Mouse (Mus musculus) kidney, embryonic 14.5 days (tissue): Measurements from ENCODE around the gene 1700016K19Rik. TPM values are rescaled to one million over a fixed set of nuclear protein-coding genes. Genes with fewer than 3 reads are reported as not detected.

Source experiments
- ATAC-seq: fragments of 200-750 bp; cut with Nextera tagmentation; 2 replicates; pipeline ENCODE4 v1.8.0; 2017; ENCODE audit warnings: moderate number of reproducible peaks, mild to moderate bottlenecking, moderate TSS enrichment, moderate library complexity; ENCODE audit not compliant: low FRiP score, low TSS enrichment
- H3K27ac ChIP-seq: fragments of 300-500 bp; sonication (generic); 2 replicates; pipeline ENCODE4 v1.5.1; 2014; ENCODE audit warnings: low read depth, mild to moderate bottlenecking, low read length, moderate library complexity, mixed read lengths
- H3K27me3 ChIP-seq: fragments of 300-500 bp; sonication (generic); 2 replicates; pipeline ENCODE4 v1.6.1; 2014; ENCODE audit warnings: mild to moderate bottlenecking, low read length; ENCODE audit not compliant: control insufficient read depth, insufficient read depth
- H3K36me3 ChIP-seq: fragments of 300-500 bp; sonication (generic); 2 replicates; pipeline ENCODE4 v1.6.1; 2014; ENCODE audit warnings: low read length, mixed read lengths; ENCODE audit not compliant: control insufficient read depth, insufficient read depth
- H3K4me1 ChIP-seq: fragments of 300-500 bp; sonication (generic); 2 replicates; pipeline ENCODE4 v1.6.1; 2014; ENCODE audit warnings: low read length, mixed read lengths; ENCODE audit not compliant: control insufficient read depth, insufficient read depth
- H3K4me2 ChIP-seq: fragments of 300-500 bp; sonication (generic); replicated peaks from 2 replicates; pipeline ENCODE4 v1.6.1; 2014; ENCODE audit warnings: low read depth, mild to moderate bottlenecking, low read length
- H3K4me3 ChIP-seq: fragments of 300-500 bp; sonication (generic); 2 replicates; pipeline ENCODE4 v1.5.1; 2014; ENCODE audit warnings: mild to moderate bottlenecking, low read length
- H3K9ac ChIP-seq: fragments of 300-500 bp; sonication (generic); 2 replicates; pipeline ENCODE4 v1.6.1; 2014; ENCODE audit warnings: low read depth, mild to moderate bottlenecking, low read length, moderate library complexity
- H3K9me3 ChIP-seq: fragments of 300-500 bp; sonication (generic); 2 replicates; pipeline ENCODE4 v1.6.1; 2016; ENCODE audit warnings: low read length; ENCODE audit not compliant: control insufficient read depth
- WGBS: fragments of 180-500 bp; shearing (Covaris S2); extraction: QIAGEN DNeasy Blood & Tissue Kit; methylation state at CpG from one replicate; pipeline ENCODE4 v1.1.7; 2014; 5-methylcytosine and 5-hydroxymethylcytosine counted together
- polyA plus RNA-seq: library from polyadenylated mRNA; unstranded; fragments of >200 nt; fragmentation: Nextera tagmentation; extraction: Ambion mirVana; gene quantifications from 2 replicates; pipeline ENCODE4 v1.2.1, GENCODE M21; 2014

Gene 1700016K19Rik
- polyA plus RNA-seq, 1 experiment from 2014 or later: 0.31 TPM

DNA sequence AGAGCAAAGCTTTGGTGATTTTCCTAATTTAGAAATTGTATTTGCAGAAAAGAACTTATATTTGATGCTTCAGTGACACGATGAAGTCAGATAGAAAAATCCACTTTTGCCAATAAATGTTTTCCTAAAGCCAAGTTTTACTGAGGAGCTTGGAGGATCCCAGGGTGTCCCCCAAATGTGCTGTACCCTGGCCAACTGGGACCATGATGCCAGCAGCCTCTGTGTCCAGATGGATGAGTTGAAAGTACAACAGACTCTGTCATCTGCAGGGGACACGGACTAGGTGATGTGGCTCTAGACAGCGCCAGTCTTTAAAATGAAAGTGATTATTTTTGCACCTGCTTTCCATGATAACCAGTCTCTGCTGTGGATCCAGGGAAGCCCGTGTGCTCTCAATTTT lies 20.2 kb downstream of the 1700016K19Rik start:
- no peaks in the 10 kb centered on the region for H3K4me1 ChIP-seq
- H3K4me3 ChIP-seq: no peak overlapping the region
- H3K36me3 ChIP-seq: no peaks in the 10 kb centered on the region; the same call in none of the 2 replicates
- 89% methylated on average over 4 of the region's 4 CpGs for WGBS
- H3K9ac ChIP-seq: no peak overlapping the region
- no peaks in the 10 kb centered on the region for H3K9me3 ChIP-seq
- no peak overlapping the region for H3K4me2 ChIP-seq
- ATAC-seq: no peak
- no peak overlapping the region for H3K27ac ChIP-seq
- H3K27me3 ChIP-seq: no peaks in the 10 kb centered on the region

DNA sequence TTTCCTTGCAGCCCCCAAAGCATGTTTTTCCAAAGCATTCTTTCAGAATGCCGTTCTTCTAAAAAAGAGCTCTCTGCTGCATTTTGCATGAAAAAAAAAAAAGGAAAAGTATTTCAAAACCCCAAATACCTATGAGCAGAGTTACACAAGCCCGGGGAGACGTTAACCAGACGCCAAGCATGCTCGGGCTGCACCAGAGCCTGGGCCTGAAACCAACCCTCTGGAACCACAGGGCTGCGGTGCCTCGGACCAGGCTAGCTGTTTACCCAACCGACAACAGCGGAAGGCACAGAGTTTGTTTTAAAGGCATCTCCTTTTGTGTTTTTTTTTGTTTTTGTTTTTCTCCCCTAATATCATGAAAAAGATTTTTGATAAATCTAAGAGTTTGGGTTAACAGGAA lies 21.2 kb downstream of the 1700016K19Rik start:
- WGBS: 79% methylated on average over 9 of the region's 9 CpGs
- no peak overlapping the region for H3K4me3 ChIP-seq
- H3K9ac ChIP-seq: no peak overlapping the region
- no peaks in the 10 kb centered on the region; the same call in none of the 2 replicates for H3K36me3 ChIP-seq
- H3K27ac ChIP-seq: no peak overlapping the region
- no peaks in the 10 kb centered on the region for H3K9me3 ChIP-seq
- no peak for ATAC-seq
- no peaks in the 10 kb centered on the region for H3K4me1 ChIP-seq
- no peaks in the 10 kb centered on the region for H3K27me3 ChIP-seq
- H3K4me2 ChIP-seq: no peak overlapping the region

DNA sequence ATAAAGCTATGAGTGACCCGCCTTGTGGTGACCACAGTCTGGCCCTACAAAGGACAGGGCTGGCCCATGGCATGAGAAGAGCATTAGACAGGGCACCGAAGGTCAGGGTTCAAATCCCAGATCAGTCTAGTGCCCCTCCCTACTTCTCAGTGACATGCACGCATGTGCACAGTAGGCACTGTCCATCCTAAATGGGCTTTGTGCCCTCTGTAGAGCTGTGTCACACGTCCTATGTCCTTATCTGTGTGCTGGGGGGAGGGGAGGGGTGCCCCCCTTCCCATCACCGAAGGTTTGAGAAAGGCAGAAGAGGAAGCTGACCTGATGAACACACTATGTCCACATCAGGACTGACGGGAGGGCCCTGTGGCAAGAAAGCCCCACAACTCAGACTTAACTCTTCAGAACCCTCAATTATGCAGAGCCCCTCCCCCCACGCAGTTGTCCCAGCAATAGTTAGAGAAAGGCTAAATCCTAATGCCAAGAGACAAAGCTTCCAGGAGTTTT lies 25.4 kb downstream of the 1700016K19Rik start:
- Histone ChIP-seq H3K27me3 (no peaks in the 10 kb centered on the region), H3K4me1 (peaks cover 14% of the 10 kb centered on the region; the same call in 1 of the 2 replicates), H3K9ac (no peak overlapping the region), H3K27ac (no peak overlapping the region), H3K4me2 (no peak overlapping the region), H3K9me3 (no peaks in the 10 kb centered on the region), H3K4me3 (no peak overlapping the region), H3K36me3 (no peaks in the 10 kb centered on the region; the same call in none of the 2 replicates)
- WGBS: 81% methylated on average over 7 of the region's 7 CpGs
- ATAC-seq: no peak

DNA sequence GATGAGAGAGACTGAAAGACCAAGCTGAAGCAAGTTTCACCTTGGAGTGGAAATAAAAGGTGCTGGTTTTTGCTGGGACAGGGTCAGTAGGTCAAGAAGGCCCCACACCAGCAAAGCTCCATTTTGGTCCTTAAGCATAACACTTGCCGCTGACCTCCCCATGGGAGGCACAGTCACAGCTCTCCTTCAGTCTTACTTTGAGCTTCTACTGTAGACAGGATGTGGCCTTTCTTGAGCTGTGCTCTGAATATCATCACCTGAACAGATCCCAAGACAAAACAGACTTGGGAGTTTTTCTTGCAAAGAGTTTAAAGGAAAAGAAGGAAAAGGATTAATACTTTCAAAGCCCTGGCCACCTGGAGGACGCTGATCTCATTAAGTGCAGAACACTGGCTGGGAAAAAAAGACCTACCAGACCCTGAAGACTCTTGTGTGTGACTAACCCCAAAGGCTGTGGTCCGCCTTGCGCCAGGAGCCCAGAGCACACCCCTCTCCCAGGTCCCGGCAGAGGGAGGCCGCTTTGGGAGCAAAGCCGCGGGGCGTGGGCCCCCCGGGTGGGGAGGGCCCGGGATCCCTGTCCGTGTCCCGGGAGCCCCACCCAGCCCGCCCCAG lies 26.9 kb downstream of the 1700016K19Rik start:
- Histone ChIP-seq H3K27me3 (no peaks in the 10 kb centered on the region), H3K4me1 (peaks cover 14% of the 10 kb centered on the region; the same call in 1 of the 2 replicates), H3K27ac (no peak overlapping the region), H3K9me3 (no peaks in the 10 kb centered on the region), H3K4me3 (peak overlapping the region; percentile 66), H3K9ac (peak overlapping the region; percentile 72), H3K36me3 (no peaks in the 10 kb centered on the region), H3K4me2 (peak overlapping the region; percentile 89)
- 4% methylated on average over 12 of the region's 14 CpGs for WGBS
- 0 out of 2 replicates have a peak, but pooled peaks have one; percentile 22 for ATAC-seq

DNA sequence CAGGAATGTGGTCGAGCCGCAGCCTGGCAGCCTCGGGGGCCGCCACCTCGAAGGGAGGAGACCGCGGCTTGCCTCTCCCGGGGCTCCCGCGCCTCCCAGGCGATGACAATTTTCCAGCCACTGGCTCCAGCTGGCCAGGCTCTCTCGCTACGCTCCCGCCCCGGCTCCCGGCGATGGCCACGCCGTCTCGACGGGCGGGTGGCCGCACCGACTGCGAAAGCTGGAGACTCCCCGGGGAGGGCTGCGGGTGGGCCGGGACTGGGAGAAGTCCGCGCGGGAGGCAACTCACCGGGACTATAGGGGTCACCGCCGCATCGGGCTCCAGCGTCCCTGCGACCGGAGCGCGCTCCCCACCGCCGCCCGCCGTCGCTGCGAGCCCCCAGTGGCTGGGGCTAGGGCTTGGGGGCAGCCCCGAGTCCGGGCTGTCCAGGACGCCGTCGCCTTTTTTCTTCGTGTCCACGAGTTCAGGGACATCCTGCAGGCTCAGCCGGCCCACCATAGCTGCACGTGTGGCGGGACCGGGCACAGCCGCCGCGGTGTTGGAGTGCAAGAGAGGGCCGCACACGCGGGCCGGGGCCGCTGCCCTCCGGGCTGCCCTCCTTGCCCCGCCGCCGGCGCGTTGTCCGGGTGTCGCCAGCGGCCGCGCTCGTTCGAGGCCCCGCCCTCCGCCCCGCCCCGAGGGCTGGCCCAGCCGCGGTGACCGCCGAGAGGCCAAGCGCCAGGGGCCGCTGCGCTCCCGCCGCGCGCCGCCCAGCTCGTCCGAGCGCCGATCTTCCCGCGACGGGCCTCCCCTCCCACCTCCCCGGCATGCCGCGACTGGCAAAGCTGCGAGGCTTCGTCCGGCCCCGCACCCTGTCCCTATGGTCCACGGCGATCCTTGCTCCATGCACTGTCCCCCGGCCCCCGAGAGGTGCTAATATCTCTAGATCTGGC lies 27.7 kb downstream of the 1700016K19Rik start, which contains the start of gene Rflnb:
Gene Rflnb, minus strand, starts transcription at position 644 of the 933 bp plus-strand sequence.
- no peaks in the 10 kb centered on the region for H3K9me3 ChIP-seq
- H3K27ac ChIP-seq: peak within 1 kb of the TSS; percentile 47; the same call in 1 of the 2 replicates
- peak within 1 kb of the TSS; percentile 89 for H3K4me2 ChIP-seq
- WGBS: under 1% methylated on average over 86 of the region's 112 CpGs
- peak; percentile 92 for ATAC-seq
- H3K4me3 ChIP-seq: peak within 1 kb of the TSS; percentile 66
- H3K4me1 ChIP-seq: peaks cover 14% of the 10 kb centered on the region; the same call in 1 of the 2 replicates
- H3K9ac ChIP-seq: peak within 1 kb of the TSS; percentile 72
- H3K27me3 ChIP-seq: no peaks in the 10 kb centered on the region
- no peaks in the 10 kb centered on the region for H3K36me3 ChIP-seq

DNA sequence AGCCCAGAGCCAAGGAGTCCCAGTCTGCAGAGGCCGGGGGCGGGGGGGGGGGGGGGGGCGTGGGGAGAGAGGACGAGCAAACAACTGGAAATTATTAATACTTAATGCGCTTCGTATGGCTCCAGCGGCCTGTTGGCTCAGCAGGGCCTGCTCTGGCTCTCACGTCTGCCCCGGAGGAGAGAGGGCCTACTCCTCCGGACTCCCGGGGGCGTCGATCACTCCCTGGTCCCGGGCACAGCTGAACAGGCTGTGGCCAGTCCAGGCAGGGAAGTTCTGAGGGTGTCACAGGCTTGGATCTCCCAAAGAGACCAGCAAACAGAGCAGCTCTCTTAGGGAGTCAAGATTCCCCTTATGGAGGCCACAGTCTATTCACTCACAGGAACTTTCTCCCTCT lies 28.4 kb downstream of the 1700016K19Rik start:
- Histone ChIP-seq H3K4me1 (peaks cover 14% of the 10 kb centered on the region; the same call in 1 of the 2 replicates), H3K4me3 (peak overlapping the region; percentile 66), H3K27me3 (no peaks in the 10 kb centered on the region), H3K36me3 (no peaks in the 10 kb centered on the region), H3K4me2 (peak overlapping the region; percentile 89), H3K27ac (peak overlapping the region; percentile 1; the same call in 1 of the 2 replicates), H3K9me3 (no peaks in the 10 kb centered on the region), H3K9ac (peak overlapping the region; percentile 72)
- WGBS: 2% methylated on average over 14 of the region's 14 CpGs
- ATAC-seq: peak; percentile 48

DNA sequence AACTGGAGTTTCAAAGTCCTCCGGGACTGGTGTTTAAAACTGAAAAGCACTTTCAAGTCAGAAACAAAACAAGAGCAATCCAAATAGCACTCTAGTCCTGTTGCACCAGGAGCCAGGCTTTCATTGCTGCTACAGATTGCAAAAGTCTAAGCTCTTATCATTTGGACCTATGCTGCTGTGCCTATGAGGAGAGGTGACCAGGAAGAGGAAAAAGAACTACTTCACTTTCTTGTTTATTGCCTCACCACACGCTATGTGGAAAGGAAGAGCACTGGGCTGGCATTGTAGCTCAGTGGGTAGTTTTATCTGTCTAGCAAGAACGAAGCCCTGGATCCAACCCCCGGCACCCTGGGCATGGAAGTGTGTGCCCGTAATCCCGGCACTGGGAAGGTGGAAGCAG lies 33.6 kb downstream of the 1700016K19Rik start:
- Histone ChIP-seq H3K27me3 (no peaks in the 10 kb centered on the region), H3K4me1 (no peaks in the 10 kb centered on the region), H3K36me3 (no peaks in the 10 kb centered on the region), H3K9me3 (no peaks in the 10 kb centered on the region), H3K4me2 (no peak overlapping the region), H3K27ac (no peak overlapping the region), H3K4me3 (no peak overlapping the region), H3K9ac (no peak overlapping the region)
- ATAC-seq: no peak
- WGBS: 76% methylated on average over 6 of the region's 6 CpGs

DNA sequence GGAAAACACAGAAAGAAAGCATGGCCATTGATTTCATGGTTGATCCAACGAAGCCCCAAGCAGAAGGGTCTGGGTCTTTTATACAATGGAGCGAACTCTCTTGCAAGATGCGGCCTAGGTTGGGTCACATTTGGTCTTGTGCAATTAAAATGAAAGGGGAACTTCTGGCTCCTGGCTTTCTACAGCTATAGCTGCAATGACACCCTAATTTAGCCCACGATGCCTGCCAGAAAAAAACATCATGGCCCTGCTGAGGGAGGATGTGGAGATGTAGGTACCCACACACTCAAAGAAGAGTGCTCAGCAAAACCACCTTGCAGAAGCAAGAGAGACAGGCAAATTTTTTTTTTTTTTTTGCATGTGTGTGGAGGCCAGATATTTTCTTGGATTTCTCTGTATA lies 34.1 kb downstream of the 1700016K19Rik start:
- Histone ChIP-seq H3K4me3 (no peak overlapping the region), H3K27me3 (no peaks in the 10 kb centered on the region), H3K4me1 (no peaks in the 10 kb centered on the region), H3K27ac (no peak overlapping the region), H3K9ac (no peak overlapping the region), H3K36me3 (no peaks in the 10 kb centered on the region), H3K4me2 (no peak overlapping the region), H3K9me3 (no peaks in the 10 kb centered on the region)
- ATAC-seq: no peak
- WGBS: 68% methylated on average over 4 of the region's 4 CpGs
